Mouse (Mus musculus): Measurements from ENCODE around the gene Acox3. TPM values are rescaled to one million over a fixed set of nuclear protein-coding genes. Genes with fewer than 3 reads are reported as not detected.
A peak's percentile ranks its signal among the peaks of the same experiment; 100 is the strongest.

Gene Acox3
- polyA plus RNA-seq (2016; fragmentation: Nextera tagmentation; extraction: Ambion mirVana): 16.3 and 19.7 TPM in 2 replicates

DNA sequence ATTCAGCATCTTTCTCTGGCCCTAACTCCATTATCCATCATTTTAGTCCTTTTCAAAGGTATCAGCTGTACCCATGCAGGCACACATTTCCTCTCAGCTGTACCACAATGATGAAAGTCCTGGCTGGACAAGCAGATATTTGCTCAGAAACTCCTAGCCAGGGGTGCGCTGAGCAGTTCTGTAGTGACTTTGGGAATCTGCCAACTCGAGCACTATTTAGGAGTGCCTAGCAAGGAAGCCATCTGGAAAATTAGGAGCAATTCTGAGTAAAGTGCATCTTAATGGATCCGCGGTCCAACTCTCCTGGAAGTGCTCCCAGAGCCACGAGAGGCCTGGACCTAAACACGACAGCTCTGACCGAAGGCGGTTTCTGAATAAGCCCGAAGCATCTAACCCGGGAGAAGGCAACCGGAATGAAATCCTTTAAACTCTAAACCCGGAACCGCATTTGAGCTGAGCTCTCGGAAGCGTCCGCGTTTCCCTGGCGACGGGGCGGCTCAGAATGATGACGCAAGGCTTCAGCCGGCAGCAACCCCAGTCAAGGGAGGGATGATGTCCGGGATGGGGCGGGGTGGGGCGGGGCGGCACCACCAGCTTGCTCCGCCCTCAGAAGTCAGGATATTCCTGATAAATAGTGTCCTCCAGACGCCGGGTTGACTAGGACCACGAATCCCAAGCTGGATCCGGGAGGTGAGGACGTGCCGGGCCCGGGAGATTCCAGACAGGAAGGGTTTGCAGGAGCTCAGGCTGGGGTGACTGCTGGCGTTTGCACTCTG lies at the start of gene Acox3:
TSS of gene Acox3 (plus strand) at position 596 of the 776 bp plus-strand sequence.
- H3K4me2 ChIP-seq (replicated peaks): peak within 1 kb of the TSS; percentile 78
- 1% methylated on average over 35 of the region's 35 CpGs for WGBS
- H3K4me1 ChIP-seq: peaks cover 13% of the 10 kb centered on the region
- H3K9me3 ChIP-seq (replicated peaks): no peaks in the 10 kb centered on the region
- peak within 1 kb of the TSS; percentile 60 for H3K4me3 ChIP-seq
- H3K36me3 ChIP-seq: peaks cover 1% of the 10 kb centered on the region; the same call in 1 of the 2 replicates
- no peaks in the 10 kb centered on the region for H3K27me3 ChIP-seq
- H3K9ac ChIP-seq: peak within 1 kb of the TSS; percentile 67
- ATAC-seq (ENCODE audit: low FRiP score): peak; percentile 94
- H3K27ac ChIP-seq: peak within 1 kb of the TSS; percentile 13; the same call in 1 of the 2 replicates

- Histone ChIP-seq H3K9me3 (replicated peaks) (no peaks in the 10 kb centered on the region), H3K4me1 (peaks cover 10% of the 10 kb centered on the region), H3K4me2 (replicated peaks) (no peak overlapping the region), H3K36me3 (no peaks in the 10 kb centered on the region), H3K4me3 (no peak overlapping the region), H3K27ac (no peak overlapping the region), H3K9ac (no peak overlapping the region), H3K27me3 (no peaks in the 10 kb centered on the region; the same call in 1 of the 2 replicates)
- WGBS: 66% methylated on average over 3 of the region's 3 CpGs
- ATAC-seq (ENCODE audit: low FRiP score): no peak
Observed at GRCm38 (mm10) chr5:35536271-35536670, 46.6 kb upstream of the Acox3 start.

DNA sequence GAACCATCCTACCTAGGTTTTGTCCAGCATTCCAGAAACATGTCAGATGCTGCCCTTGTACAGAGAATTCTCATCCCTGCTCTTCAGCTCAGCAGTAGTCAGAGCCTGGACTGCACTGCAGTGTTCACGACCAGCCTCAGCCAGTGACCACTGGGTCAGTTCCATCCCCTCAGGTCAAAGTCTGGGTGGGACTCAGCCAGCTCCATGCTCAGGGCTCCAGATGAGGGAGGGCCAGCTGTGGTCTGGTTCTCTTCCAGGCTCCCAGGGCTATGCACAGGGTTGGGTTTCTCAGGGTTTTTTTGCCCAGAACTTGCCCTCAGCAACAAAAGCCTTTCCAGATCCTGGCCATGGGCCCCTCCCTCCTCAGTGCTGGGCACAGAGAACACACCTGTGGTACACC lies 45.4 kb upstream of the Acox3 start:
- Histone ChIP-seq H3K36me3 (no peaks in the 10 kb centered on the region), H3K9ac (no peak overlapping the region), H3K27me3 (no peaks in the 10 kb centered on the region), H3K4me2 (replicated peaks) (no peak overlapping the region), H3K4me3 (no peak overlapping the region), H3K27ac (no peak overlapping the region), H3K9me3 (replicated peaks) (no peaks in the 10 kb centered on the region), H3K4me1 (peaks cover 9% of the 10 kb centered on the region)
- ATAC-seq (ENCODE audit: low FRiP score): no peak
- WGBS: 65% methylated on average over 1 of the region's 1 CpGs

DNA sequence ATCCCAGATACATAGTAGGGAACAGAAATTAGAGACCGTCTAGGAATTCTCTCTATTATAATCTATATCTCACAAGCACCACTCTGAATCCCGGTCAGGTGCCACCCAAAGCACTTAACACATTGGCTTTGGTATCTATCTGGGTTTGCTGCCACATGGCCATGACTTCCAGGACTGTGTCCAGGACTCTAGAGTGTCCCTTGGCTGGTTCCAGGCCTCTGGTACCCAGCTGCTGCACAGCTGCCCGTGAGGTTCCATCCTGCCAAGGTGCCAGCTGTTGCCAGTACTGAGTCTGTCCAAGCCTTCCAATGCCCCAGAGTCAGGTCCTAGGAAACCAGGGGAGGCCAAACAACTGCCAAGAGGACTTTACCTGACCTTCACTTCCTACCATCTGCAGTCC lies 44.8 kb upstream of the Acox3 start:
- Histone ChIP-seq H3K4me2 (replicated peaks) (no peak overlapping the region), H3K27me3 (no peaks in the 10 kb centered on the region), H3K9me3 (replicated peaks) (no peaks in the 10 kb centered on the region), H3K9ac (no peak overlapping the region), H3K4me1 (peaks cover 9% of the 10 kb centered on the region), H3K27ac (no peak overlapping the region), H3K36me3 (no peaks in the 10 kb centered on the region), H3K4me3 (no peak overlapping the region)
- no peak for ATAC-seq (ENCODE audit: low FRiP score)
- 89% methylated on average over 3 of the region's 3 CpGs for WGBS

DNA sequence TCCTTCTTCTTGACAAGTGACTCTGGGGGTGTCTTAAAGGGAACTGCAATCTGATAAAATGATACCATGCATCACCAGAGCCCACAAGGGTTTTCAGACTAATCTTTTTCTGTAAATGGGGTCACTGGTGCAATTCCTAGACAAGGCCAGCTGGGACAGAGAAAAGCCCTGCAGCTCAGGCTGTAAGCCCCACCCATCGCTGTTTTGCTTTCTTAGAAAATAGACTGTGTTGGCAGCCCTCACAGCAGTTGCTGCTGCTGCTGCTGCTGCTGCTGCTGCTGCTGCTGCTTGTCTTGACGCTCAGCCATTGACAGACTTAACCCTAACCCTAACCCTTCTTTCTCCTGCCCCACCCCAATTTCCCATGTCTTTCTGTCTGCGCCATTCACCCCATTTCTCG lies 43.3 kb upstream of the Acox3 start:
- Histone ChIP-seq H3K27ac (no peak overlapping the region), H3K4me3 (no peak overlapping the region), H3K4me1 (peaks cover 9% of the 10 kb centered on the region), H3K4me2 (replicated peaks) (no peak overlapping the region), H3K9ac (no peak overlapping the region), H3K36me3 (no peaks in the 10 kb centered on the region), H3K9me3 (replicated peaks) (no peaks in the 10 kb centered on the region), H3K27me3 (no peaks in the 10 kb centered on the region)
- WGBS: 64% methylated on average over 4 of the region's 4 CpGs
- no peak for ATAC-seq (ENCODE audit: low FRiP score)

GRCm38 (mm10) chr5:35540555-35540954 lies 42.3 kb upstream of the Acox3 start:
- no peak overlapping the region for H3K9ac ChIP-seq
- H3K4me2 ChIP-seq (replicated peaks): no peak overlapping the region
- no peak overlapping the region for H3K4me3 ChIP-seq
- no peaks in the 10 kb centered on the region for H3K27me3 ChIP-seq
- ATAC-seq (ENCODE audit: low FRiP score): no peak
- WGBS: 58% methylated on average over 5 of the region's 5 CpGs
- H3K36me3 ChIP-seq: no peaks in the 10 kb centered on the region
- H3K9me3 ChIP-seq (replicated peaks): no peaks in the 10 kb centered on the region
- H3K4me1 ChIP-seq: peaks cover 9% of the 10 kb centered on the region
- no peak overlapping the region for H3K27ac ChIP-seq

DNA sequence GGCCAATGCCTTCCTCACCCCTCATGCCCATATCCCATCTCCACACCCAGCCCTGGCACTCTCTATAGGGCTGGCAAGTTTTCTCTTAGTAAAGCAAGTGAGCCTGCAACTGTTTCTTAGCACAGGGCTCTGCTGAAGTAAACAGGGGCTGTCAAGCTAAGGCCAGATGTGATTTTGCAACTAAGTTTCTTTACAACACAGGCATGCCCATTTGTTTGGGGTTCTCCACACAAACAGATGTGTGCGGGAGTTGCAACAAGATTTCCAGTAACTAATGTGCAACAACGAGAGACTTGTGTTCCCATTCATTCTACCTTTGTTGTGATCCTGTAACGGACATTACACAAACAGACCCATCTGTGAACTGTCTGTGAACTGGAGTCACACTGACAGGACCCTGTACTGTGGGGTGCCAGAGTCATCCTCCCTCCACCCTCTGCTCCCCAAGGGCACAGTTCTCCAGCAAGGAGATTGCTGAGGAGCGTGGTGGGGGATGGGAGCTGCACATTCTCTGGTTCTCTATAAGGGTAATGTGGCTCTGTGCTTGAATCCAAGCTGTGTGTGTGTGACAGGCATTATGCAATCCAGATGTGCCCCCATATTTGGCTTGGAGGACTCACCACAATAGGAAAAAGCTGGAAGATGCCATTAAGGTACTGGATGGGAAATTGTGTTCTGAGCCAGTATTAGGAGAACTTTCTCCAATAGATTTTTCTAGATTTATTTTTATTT lies 41.6 kb upstream of the Acox3 start:
- H3K9me3 ChIP-seq (replicated peaks): no peaks in the 10 kb centered on the region
- H3K9ac ChIP-seq: no peak overlapping the region
- no peak overlapping the region for H3K4me2 ChIP-seq (replicated peaks)
- peaks cover 9% of the 10 kb centered on the region for H3K4me1 ChIP-seq
- no peak overlapping the region for H3K4me3 ChIP-seq
- WGBS: 65% methylated on average over 4 of the region's 4 CpGs
- no peak for ATAC-seq (ENCODE audit: low FRiP score)
- H3K36me3 ChIP-seq: no peaks in the 10 kb centered on the region
- H3K27me3 ChIP-seq: no peaks in the 10 kb centered on the region
- no peak overlapping the region for H3K27ac ChIP-seq

DNA sequence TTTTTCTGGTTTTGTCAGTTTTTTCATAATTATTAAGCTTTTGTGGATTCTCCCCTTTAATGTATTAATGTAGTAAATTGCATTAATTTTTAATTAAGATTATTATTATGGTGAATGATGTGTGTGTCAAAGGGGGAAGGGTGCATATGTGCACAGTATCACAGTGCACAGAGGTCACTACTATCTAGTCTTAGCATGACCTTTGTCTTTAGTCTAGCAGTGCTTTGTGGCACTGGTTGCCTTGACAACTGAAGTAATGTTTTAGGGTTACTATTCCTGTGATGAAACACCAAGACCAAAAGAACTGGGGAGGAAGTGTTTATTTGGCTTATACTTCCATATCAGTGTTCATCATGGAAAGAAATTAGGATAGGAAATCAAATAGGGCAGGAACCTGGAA lies 36.7 kb upstream of the Acox3 start:
- no peak for ATAC-seq (ENCODE audit: low FRiP score)
- Histone ChIP-seq H3K9ac (no peak overlapping the region), H3K9me3 (replicated peaks) (no peaks in the 10 kb centered on the region), H3K4me1 (no peaks in the 10 kb centered on the region), H3K36me3 (no peaks in the 10 kb centered on the region), H3K27me3 (no peaks in the 10 kb centered on the region), H3K4me2 (replicated peaks) (no peak overlapping the region), H3K4me3 (no peak overlapping the region), H3K27ac (no peak overlapping the region)

DNA sequence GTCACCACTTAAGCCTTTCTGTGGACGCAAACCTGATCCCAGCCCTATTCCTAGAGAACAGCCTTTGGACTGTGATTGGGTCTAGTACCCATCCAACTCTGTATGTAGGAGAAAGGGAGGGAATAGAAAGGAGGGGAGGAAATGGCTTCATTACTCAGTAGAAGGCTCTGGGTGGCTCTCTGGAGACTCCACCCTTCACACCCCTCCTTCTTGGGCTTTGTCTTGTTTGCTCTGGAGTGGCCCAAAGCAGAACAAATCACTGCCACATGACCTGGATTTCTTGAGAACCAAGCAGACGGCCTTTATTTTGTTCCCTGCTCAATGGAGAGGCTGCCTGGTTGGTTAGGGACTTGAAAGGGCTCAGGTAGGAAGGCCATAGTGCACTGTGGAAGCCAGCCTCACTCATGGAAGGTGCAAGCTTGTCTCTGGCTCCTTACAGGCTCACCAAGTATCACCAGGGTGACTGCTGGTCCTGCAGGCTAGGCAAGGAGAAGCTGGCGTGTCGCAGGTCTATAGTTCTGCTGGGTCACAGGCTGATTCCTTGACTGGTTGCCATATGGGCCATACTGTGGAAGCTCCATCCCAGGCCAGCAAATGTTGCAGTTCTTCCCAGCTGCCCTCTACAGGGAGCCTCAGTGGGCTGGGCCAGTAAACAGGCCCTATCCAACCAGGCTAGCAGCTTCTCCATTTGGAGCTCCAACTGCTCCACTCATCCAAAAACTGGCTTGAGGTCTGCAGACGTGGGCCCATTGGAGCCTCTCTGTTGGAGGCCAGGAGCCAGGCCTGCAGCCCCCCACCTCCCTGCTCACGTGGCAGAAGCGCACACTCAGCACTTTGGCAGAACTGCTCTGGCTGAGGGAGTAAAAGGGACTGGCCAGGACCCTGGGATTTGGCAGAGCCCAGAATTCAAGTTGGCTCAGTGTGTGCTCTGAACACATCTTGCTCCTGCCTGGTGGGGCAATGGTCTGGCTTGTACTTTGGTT lies 30.7 kb upstream of the Acox3 start:
- Histone ChIP-seq H3K27ac (no peak overlapping the region), H3K4me2 (replicated peaks) (no peak overlapping the region), H3K4me1 (no peaks in the 10 kb centered on the region), H3K36me3 (peaks cover 17% of the 10 kb centered on the region), H3K9me3 (replicated peaks) (no peaks in the 10 kb centered on the region), H3K4me3 (no peak overlapping the region), H3K27me3 (no peaks in the 10 kb centered on the region), H3K9ac (no peak overlapping the region)
- no peak for ATAC-seq (ENCODE audit: low FRiP score)
- WGBS: 49% methylated on average over 7 of the region's 7 CpGs

DNA sequence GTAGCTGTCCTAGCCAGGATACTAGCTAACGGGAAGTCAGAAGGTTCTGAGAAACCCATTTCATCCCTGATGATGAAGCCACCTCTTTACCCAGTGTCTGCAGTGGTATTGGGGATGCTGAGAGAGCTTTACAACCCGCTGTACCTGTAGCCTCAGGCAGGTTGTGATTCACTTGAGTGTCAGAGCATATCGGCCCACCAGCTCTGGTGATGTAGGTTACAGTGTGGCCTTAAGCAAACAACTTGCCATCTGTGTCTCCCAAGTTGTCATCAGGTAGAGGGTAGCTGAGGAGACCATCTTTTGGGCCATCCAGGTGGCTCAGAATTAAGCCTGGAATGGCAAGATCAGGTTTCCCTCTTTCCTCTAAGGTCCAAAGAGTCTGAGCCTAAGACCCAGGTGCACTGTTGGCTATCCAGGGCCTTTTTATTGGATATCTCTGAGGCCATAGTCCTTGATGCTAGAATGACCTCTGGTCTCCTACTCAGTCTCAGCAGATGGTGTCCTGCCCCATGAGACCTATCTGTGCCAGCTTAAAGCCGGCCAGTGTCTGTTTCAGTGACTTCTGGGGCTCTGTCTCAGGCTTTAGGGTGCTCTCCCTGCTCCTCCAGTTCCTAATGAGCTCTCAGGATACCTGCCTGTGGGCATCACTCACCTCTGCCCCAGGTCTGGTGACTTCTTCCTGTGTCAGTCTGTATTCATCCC lies 29.9 kb upstream of the Acox3 start:
- Histone ChIP-seq H3K9ac (no peak overlapping the region), H3K9me3 (replicated peaks) (no peaks in the 10 kb centered on the region), H3K27ac (no peak overlapping the region), H3K36me3 (peaks cover 26% of the 10 kb centered on the region), H3K27me3 (no peaks in the 10 kb centered on the region), H3K4me3 (no peak overlapping the region), H3K4me2 (replicated peaks) (no peak overlapping the region), H3K4me1 (no peaks in the 10 kb centered on the region)
- WGBS: 80% methylated on average over 4 of the region's 4 CpGs
- ATAC-seq (ENCODE audit: low FRiP score): no peak

DNA sequence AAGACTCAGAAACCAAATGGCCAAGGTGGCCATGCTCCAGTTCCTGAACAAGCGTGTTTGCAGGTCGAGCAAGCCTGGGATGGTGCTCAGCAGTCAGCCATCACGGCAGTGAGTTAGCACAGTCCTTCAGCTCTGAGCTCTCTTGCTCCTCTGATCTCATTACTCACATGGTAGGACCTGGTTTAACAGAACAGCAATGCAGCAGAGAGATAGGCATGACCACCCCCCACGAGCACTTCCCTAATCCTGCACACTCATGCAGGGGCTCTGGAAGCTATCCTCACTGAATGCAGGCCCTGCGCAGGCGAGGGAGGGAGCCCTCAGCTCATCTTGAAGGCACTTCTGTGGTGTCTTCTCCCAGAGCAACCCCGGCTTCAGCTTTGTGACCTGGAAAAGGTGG lies 26.4 kb upstream of the Acox3 start:
- H3K27ac ChIP-seq: no peak overlapping the region
- no peak for ATAC-seq (ENCODE audit: low FRiP score)

More for the DNA sequence above, 26.4 kb upstream of the Acox3 start:
- H3K9me3 ChIP-seq (replicated peaks): no peaks in the 10 kb centered on the region
- no peak overlapping the region for H3K4me2 ChIP-seq (replicated peaks)
- H3K4me3 ChIP-seq: no peak overlapping the region
- H3K4me1 ChIP-seq: no peaks in the 10 kb centered on the region
- WGBS: 89% methylated on average over 7 of the region's 7 CpGs
- no peaks in the 10 kb centered on the region for H3K27me3 ChIP-seq
- peaks cover 52% of the 10 kb centered on the region for H3K36me3 ChIP-seq
- no peak overlapping the region for H3K9ac ChIP-seq
